Mouse (Mus musculus): ENCODE measurements around the gene Anapc16.
"Not testable (repeated sequence)": the region's sequence is repeated elsewhere in the genome, so short reads cannot be mapped to it uniquely, and the experiment has no call there.

Gene Anapc16

GRCm38 (mm10) chr10:60003213-60003752, 348 bp upstream of the Anapc16 start:
- in situ Hi-C loops (cut with MboI; ENCODE audit: unreplicated experiment in 2 of 2): loop anchor here (5.0 kb wide), 2 partner anchors 51 to 106 kb away; partner anchors contain the start of gene Ddit4 (in 2 of the 2)

GRCm38 (mm10) chr10:60002203-60002602, 732 bp downstream of the Anapc16 start:
- in situ Hi-C loops (cut with MboI; ENCODE audit: unreplicated experiment in 2 of 2): loop anchor here (5.0 kb wide), 2 partner anchors 50 to 105 kb away; partner anchors contain the start of gene Ddit4 (in 2 of the 2)

- in situ Hi-C loops (cut with MboI; ENCODE audit: unreplicated experiment in 2 of 2): loop anchor here (5.0 kb wide), 2 partner anchors 49 to 104 kb away; partner anchors contain the start of gene Ddit4 (in 2 of the 2)
Observed at GRCm38 (mm10) chr10:60001663-60002062, 1.3 kb downstream of the Anapc16 start.

GRCm38 (mm10) chr10:59999057-59999456, 3.9 kb downstream of the Anapc16 start:
- in situ Hi-C loops (cut with MboI; ENCODE audit: unreplicated experiment in 2 of 2): no loop called here

GRCm38 (mm10) chr10:59997591-59997990, 5.3 kb downstream of the Anapc16 start:
- in situ Hi-C loops (cut with MboI; ENCODE audit: unreplicated experiment in 2 of 2): no loop called here

- in situ Hi-C loops (cut with MboI; ENCODE audit: unreplicated experiment in 2 of 2): no loop called here
Observed at GRCm38 (mm10) chr10:59995889-59996288, 7.0 kb downstream of the Anapc16 start.

- in situ Hi-C loops (cut with MboI; ENCODE audit: unreplicated experiment in 2 of 2): not testable (repeated sequence)
Observed at GRCm38 (mm10) chr10:59993813-59994212, 9.1 kb downstream of the Anapc16 start.

GRCm38 (mm10) chr10:59992024-59992423, 10.9 kb downstream of the Anapc16 start:
- in situ Hi-C loops (cut with MboI; ENCODE audit: unreplicated experiment in 2 of 2): no loop called here

GRCm38 (mm10) chr10:59991262-59991880, 11.6 kb downstream of the Anapc16 start:
- in situ Hi-C loops (cut with MboI; ENCODE audit: unreplicated experiment in 2 of 2): no loop called here

GRCm38 (mm10) chr10:59990393-59990792, 12.5 kb downstream of the Anapc16 start:
- in situ Hi-C loops (cut with MboI; ENCODE audit: unreplicated experiment in 2 of 2): no loop called here

- in situ Hi-C loops (cut with MboI; ENCODE audit: unreplicated experiment in 2 of 2): no loop called here
Observed at GRCm38 (mm10) chr10:59988036-59988435, 14.9 kb downstream of the Anapc16 start.

- in situ Hi-C loops (cut with MboI; ENCODE audit: unreplicated experiment in 2 of 2): no loop called here
Observed at GRCm38 (mm10) chr10:59982379-59982873, 20.5 kb downstream of the Anapc16 start.

GRCm38 (mm10) chr10:59981792-59982191, 21.1 kb downstream of the Anapc16 start:
- in situ Hi-C loops (cut with MboI; ENCODE audit: unreplicated experiment in 2 of 2): no loop called here

- in situ Hi-C loops (cut with MboI; ENCODE audit: unreplicated experiment in 2 of 2): no loop called here
Observed at GRCm38 (mm10) chr10:59981336-59981735, 21.6 kb downstream of the Anapc16 start.

GRCm38 (mm10) chr10:59980815-59981244, 22.1 kb downstream of the Anapc16 start:
- in situ Hi-C loops (cut with MboI; ENCODE audit: unreplicated experiment in 2 of 2): no loop called here

- in situ Hi-C loops (cut with MboI; ENCODE audit: unreplicated experiment in 2 of 2): no loop called here
Observed at GRCm38 (mm10) chr10:59978873-59979743, 23.8 kb downstream of the Anapc16 start.

- in situ Hi-C loops (cut with MboI; ENCODE audit: unreplicated experiment in 2 of 2): no loop called here
Observed at GRCm38 (mm10) chr10:59978401-59978800, 24.5 kb downstream of the Anapc16 start.

- in situ Hi-C loops (cut with MboI; ENCODE audit: unreplicated experiment in 2 of 2): no loop called here
Observed at GRCm38 (mm10) chr10:59977715-59978343, 25.1 kb downstream of the Anapc16 start.

GRCm38 (mm10) chr10:59977141-59977540, 25.8 kb downstream of the Anapc16 start:
- in situ Hi-C loops (cut with MboI; ENCODE audit: unreplicated experiment in 2 of 2): no loop called here

- in situ Hi-C loops (cut with MboI; ENCODE audit: unreplicated experiment in 2 of 2): no loop called here
Observed at GRCm38 (mm10) chr10:59974786-59975185, 28.1 kb downstream of the Anapc16 start.
